Mouse (Mus musculus) intestine, embryonic 16.5 days (tissue): Measurements from ENCODE around the gene C4bp. TPM values are rescaled to one million over a fixed set of nuclear protein-coding genes. Genes with fewer than 3 reads are reported as not detected.

Experiments used
- ATAC-seq: fragments of 200-750 bp; cut with Nextera tagmentation; 2 replicates; pipeline ENCODE4 v1.8.0; 2017; ENCODE audit warnings: moderate TSS enrichment, moderate library complexity
- H3K27ac ChIP-seq: fragments of 300-500 bp; sonication (generic); 2 replicates; pipeline ENCODE4 v1.5.1; 2014; ENCODE audit warnings: mild to moderate bottlenecking, low read length
- H3K27me3 ChIP-seq: fragments of 300-500 bp; sonication (generic); replicated peaks from 2 replicates; pipeline ENCODE4 v1.6.1; 2014; ENCODE audit warnings: low read length, control low read depth, mixed read lengths; ENCODE audit not compliant: control insufficient read depth, insufficient read depth
- H3K36me3 ChIP-seq: fragments of 300-500 bp; sonication (generic); 2 replicates; pipeline ENCODE4 v1.6.1; 2014; ENCODE audit warnings: low read length, control low read depth; ENCODE audit not compliant: control insufficient read depth, insufficient read depth
- H3K4me1 ChIP-seq: fragments of 300-500 bp; sonication (generic); 2 replicates; pipeline ENCODE4 v1.6.1; 2014; ENCODE audit warnings: low read length, control low read depth, mixed read lengths; ENCODE audit not compliant: control insufficient read depth, insufficient read depth
- H3K4me2 ChIP-seq: fragments of 300-500 bp; sonication (generic); 2 replicates; pipeline ENCODE4 v1.6.1; 2014; ENCODE audit warnings: low read depth, low read length, control low read depth
- H3K4me3 ChIP-seq: fragments of 300-500 bp; sonication (generic); 2 replicates; pipeline ENCODE4 v1.5.1; 2014; ENCODE audit warnings: mild to moderate bottlenecking, low read length
- H3K9ac ChIP-seq: fragments of 300-500 bp; sonication (generic); 2 replicates; pipeline ENCODE4 v1.6.1; 2014; ENCODE audit warnings: low read depth, low read length
- H3K9me3 ChIP-seq: fragments of 300-500 bp; sonication (generic); 2 replicates; pipeline ENCODE4 v1.6.1; 2016; ENCODE audit warnings: low read length, control low read depth; ENCODE audit not compliant: control insufficient read depth
- WGBS: fragments of 180-500 bp; shearing (Covaris S2); extraction: QIAGEN DNeasy Blood & Tissue Kit; methylation state at CpG from one replicate; pipeline ENCODE4 v1.1.7; 2014; 5-methylcytosine and 5-hydroxymethylcytosine counted together
- polyA plus RNA-seq: library from polyadenylated mRNA; unstranded; fragments of >200 nt; fragmentation: Nextera tagmentation; extraction: Ambion mirVana; gene quantifications from 2 replicates; pipeline ENCODE4 v1.2.1, GENCODE M21; 2015

The C4bp gene
- polyA plus RNA-seq: 3.4 and 4.1 TPM in 2 replicates

GRCm38 (mm10) chr1:130661454-130661853 lies at the start of gene C4bp:
Gene C4bp, minus strand, starts transcription at chr1:130661632.
- H3K9me3 ChIP-seq: no peaks in the 10 kb centered on the region

GRCm38 (mm10) chr1:130710283-130711080 lies 49.0 kb upstream of the C4bp start:
- Histone ChIP-seq H3K9me3 (no peaks in the 10 kb centered on the region), H3K4me3 (no peak overlapping the region), H3K27me3 (no peaks in the 10 kb centered on the region), H3K4me2 (no peak overlapping the region), H3K4me1 (peaks cover 10% of the 10 kb centered on the region), H3K9ac (no peak overlapping the region), H3K36me3 (peaks cover 9% of the 10 kb centered on the region; the same call in 1 of the 2 replicates), H3K27ac (no peak overlapping the region)
- no peak for ATAC-seq
- 92% methylated on average over 22 of the region's 22 CpGs for WGBS

More at GRCm38 (mm10) chr1:130661454-130661853, at the start of gene C4bp:
- Histone ChIP-seq H3K9ac (no peak within 1 kb of the TSS), H3K36me3 (no peaks in the 10 kb centered on the region), H3K4me2 (no peak within 1 kb of the TSS), H3K4me1 (0 out of 2 replicates have a peak, but pooled peaks cover 2% of the 10 kb centered on the region), H3K27ac (no peak within 1 kb of the TSS), H3K27me3 (no peaks in the 10 kb centered on the region), H3K4me3 (no peak within 1 kb of the TSS)
- ATAC-seq: peak; percentile 83
- WGBS: 46% methylated on average over 3 of the region's 3 CpGs

- Histone ChIP-seq H3K27ac (no peak overlapping the region), H3K9ac (no peak overlapping the region), H3K4me2 (no peak overlapping the region), H3K9me3 (no peaks in the 10 kb centered on the region), H3K4me3 (no peak overlapping the region), H3K27me3 (no peaks in the 10 kb centered on the region), H3K4me1 (no peaks in the 10 kb centered on the region), H3K36me3 (peaks cover 11% of the 10 kb centered on the region)
- WGBS: 91% methylated on average over 2 of the region's 2 CpGs
- ATAC-seq: no peak
These were observed 42.2 kb upstream of the C4bp start for GRCm38 (mm10) chr1:130703613-130704012.

- no peaks in the 10 kb centered on the region for H3K9me3 ChIP-seq
- H3K4me1 ChIP-seq: no peaks in the 10 kb centered on the region
- peaks cover 14% of the 10 kb centered on the region for H3K36me3 ChIP-seq
- no peak overlapping the region for H3K4me3 ChIP-seq
- ATAC-seq: no peak
- H3K27me3 ChIP-seq: no peaks in the 10 kb centered on the region
- 97% methylated on average over 11 of the region's 11 CpGs for WGBS
- no peak overlapping the region for H3K27ac ChIP-seq
- H3K4me2 ChIP-seq: no peak overlapping the region
- no peak overlapping the region for H3K9ac ChIP-seq
These were observed 40.5 kb upstream of the C4bp start for GRCm38 (mm10) chr1:130701976-130702375.

- H3K9ac ChIP-seq: no peak overlapping the region
- H3K9me3 ChIP-seq: no peaks in the 10 kb centered on the region
- WGBS: 92% methylated on average over 10 of the region's 10 CpGs
- ATAC-seq: no peak
- H3K27ac ChIP-seq: no peak overlapping the region
- peaks cover 12% of the 10 kb centered on the region for H3K36me3 ChIP-seq
- no peak overlapping the region for H3K4me2 ChIP-seq
- H3K4me3 ChIP-seq: no peak overlapping the region
- no peaks in the 10 kb centered on the region for H3K4me1 ChIP-seq
- H3K27me3 ChIP-seq: no peaks in the 10 kb centered on the region
These were observed 38.7 kb upstream of the C4bp start for GRCm38 (mm10) chr1:130699937-130700633.

GRCm38 (mm10) chr1:130698601-130699000 lies 37.2 kb upstream of the C4bp start:
- no peaks in the 10 kb centered on the region for H3K9me3 ChIP-seq
- H3K4me1 ChIP-seq: no peaks in the 10 kb centered on the region
- no peak overlapping the region for H3K9ac ChIP-seq
- no peak overlapping the region for H3K4me2 ChIP-seq
- no peaks in the 10 kb centered on the region for H3K27me3 ChIP-seq
- 94% methylated on average over 5 of the region's 5 CpGs for WGBS
- peaks cover 12% of the 10 kb centered on the region for H3K36me3 ChIP-seq
- no peak for ATAC-seq
- no peak overlapping the region for H3K27ac ChIP-seq
- H3K4me3 ChIP-seq: no peak overlapping the region

- WGBS: 53% methylated on average over 1 of the region's 1 CpGs
These were observed 22.5 kb upstream of the C4bp start for GRCm38 (mm10) chr1:130683905-130684304.

GRCm38 (mm10) chr1:130681656-130682413 lies 20.4 kb upstream of the C4bp start:
- peaks cover 14% of the 10 kb centered on the region for H3K4me1 ChIP-seq
- H3K27me3 ChIP-seq: no peaks in the 10 kb centered on the region
- WGBS: 49% methylated on average over 6 of the region's 6 CpGs
- no peak overlapping the region for H3K9ac ChIP-seq
- no peak overlapping the region for H3K4me3 ChIP-seq
- ATAC-seq: peak; percentile 88
- H3K9me3 ChIP-seq: no peaks in the 10 kb centered on the region
- H3K4me2 ChIP-seq: no peak overlapping the region
- peak overlapping the region; percentile 91 for H3K27ac ChIP-seq
- no peaks in the 10 kb centered on the region for H3K36me3 ChIP-seq

More at GRCm38 (mm10) chr1:130683905-130684304, 22.5 kb upstream of the C4bp start:
- H3K4me3 ChIP-seq: no peak overlapping the region
- no peak overlapping the region for H3K27ac ChIP-seq
- H3K4me2 ChIP-seq: no peak overlapping the region
- no peaks in the 10 kb centered on the region for H3K9me3 ChIP-seq
- H3K27me3 ChIP-seq: no peaks in the 10 kb centered on the region
- no peak overlapping the region for H3K9ac ChIP-seq
- peaks cover 14% of the 10 kb centered on the region for H3K4me1 ChIP-seq
- no peaks in the 10 kb centered on the region for H3K36me3 ChIP-seq
- no peak for ATAC-seq

- H3K9ac ChIP-seq: no peak overlapping the region
- no peaks in the 10 kb centered on the region for H3K27me3 ChIP-seq
- no peaks in the 10 kb centered on the region for H3K36me3 ChIP-seq
- H3K27ac ChIP-seq: peak overlapping the region; percentile 89
- H3K4me2 ChIP-seq: no peak overlapping the region
- ATAC-seq: peak; percentile 77
- 48% methylated on average over 2 of the region's 2 CpGs for WGBS
- no peaks in the 10 kb centered on the region for H3K9me3 ChIP-seq
- no peak overlapping the region for H3K4me3 ChIP-seq
- peaks cover 14% of the 10 kb centered on the region for H3K4me1 ChIP-seq
These were observed 19.6 kb upstream of the C4bp start for GRCm38 (mm10) chr1:130681075-130681474.
